Mouse (Mus musculus): ENCODE data around the gene Ccdc159.

The Ccdc159 gene

DNA sequence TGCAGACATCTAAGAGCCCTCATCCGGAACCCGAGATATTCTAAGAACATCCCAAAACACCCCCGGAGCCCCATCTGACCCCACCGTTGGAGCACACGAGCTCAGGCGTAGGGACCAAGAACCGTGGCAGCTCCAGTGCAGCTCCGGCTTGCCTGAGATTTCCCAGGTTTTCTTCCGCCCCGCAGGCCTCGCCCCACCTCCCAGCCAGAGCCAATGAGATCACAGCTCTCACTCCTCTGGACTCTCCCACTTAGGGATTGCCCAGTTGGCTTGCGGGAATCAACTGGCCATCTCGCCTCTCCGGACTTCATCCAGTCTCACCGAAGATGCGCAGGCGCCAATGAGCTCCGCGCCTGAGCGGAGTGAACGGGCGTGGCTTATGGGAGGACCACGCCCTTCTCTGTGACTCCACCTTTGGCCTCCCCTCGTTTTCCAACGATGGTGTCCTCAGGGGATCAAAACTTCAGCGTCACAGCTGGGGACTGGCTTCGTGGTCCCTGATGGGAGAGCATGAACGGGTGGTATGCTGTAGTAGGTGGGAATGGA is at the start of gene Ccdc159, which contains the start of gene Tmem205:
Gene Ccdc159 (plus strand): TSS at position 264 of the 546 bp plus-strand sequence.
Gene Tmem205 (minus strand): TSS at position 349 of the 546 bp plus-strand sequence.
- DNase-seq (ENCODE audit: low spot score) = peak; percentile 99

DNA sequence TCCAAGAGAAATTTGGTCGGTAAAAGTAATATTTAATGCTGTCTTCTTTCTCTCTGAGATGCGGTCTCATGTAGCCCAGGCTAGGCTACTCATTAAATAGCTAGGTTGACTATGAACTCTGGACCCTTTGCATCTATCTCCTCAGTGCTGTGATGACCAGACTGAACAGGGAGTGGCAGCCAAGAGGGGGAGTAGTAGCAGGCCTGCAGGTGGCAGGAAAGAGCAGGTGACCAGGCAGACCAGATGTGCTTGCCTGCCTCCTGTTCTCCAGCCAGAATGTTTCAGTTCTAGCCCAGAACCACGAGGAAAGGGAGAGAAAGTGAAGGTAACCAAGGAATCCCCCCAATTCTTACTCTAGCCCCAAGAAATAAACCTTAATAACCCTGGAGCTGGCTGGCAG is 38.0 kb upstream of the Ccdc159 start:
- no peak for DNase-seq (ENCODE audit: low spot score)

GRCm38 (mm10) chr9:21901223-21901820 is 25.9 kb upstream of the Ccdc159 start:
- peak; percentile 89 for DNase-seq (ENCODE audit: low spot score)

GRCm38 (mm10) chr9:21904031-21904430 is 23.2 kb upstream of the Ccdc159 start:
- peak; percentile 80 for DNase-seq (ENCODE audit: low spot score)

GRCm38 (mm10) chr9:21908216-21908615 is 19.1 kb upstream of the Ccdc159 start:
- DNase-seq (ENCODE audit: low spot score) = no peak

DNA sequence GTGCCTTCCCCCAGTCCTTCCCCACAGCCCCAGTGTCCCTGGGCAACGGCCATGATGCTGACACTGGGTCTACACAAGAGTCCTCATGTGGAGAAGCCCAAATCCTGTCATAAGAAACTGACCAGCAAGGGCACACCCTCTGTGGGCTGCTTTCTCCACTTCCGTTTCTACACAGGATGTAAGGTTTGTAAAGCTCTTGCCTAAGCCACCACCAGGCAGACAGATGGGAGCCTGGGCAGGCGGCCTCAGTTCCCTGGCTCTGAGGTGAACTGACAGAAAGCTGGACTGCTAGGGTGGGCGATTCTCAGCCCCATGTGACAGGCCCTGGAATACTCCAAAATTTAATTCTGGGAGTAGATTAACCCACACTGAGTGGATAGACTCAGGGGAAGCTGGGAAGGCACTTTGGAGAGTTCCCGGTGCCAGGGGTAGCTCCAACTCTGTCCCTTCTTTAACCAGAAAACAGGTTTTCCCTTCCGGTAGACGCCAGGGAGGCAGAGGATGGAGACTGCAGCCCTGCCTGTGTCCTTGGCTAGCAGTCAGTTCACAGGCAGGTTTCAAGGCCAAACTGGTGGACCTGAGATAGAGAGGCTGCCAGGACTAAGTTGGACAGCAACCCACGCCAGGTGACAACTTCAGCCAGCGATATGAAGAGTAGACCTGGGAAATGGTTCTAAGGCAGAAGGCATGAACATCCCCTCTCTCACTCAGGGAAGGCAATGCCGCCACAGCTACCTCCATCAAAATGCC is 17.6 kb upstream of the Ccdc159 start:
- DNase-seq (ENCODE audit: low spot score) = no peak

DNA sequence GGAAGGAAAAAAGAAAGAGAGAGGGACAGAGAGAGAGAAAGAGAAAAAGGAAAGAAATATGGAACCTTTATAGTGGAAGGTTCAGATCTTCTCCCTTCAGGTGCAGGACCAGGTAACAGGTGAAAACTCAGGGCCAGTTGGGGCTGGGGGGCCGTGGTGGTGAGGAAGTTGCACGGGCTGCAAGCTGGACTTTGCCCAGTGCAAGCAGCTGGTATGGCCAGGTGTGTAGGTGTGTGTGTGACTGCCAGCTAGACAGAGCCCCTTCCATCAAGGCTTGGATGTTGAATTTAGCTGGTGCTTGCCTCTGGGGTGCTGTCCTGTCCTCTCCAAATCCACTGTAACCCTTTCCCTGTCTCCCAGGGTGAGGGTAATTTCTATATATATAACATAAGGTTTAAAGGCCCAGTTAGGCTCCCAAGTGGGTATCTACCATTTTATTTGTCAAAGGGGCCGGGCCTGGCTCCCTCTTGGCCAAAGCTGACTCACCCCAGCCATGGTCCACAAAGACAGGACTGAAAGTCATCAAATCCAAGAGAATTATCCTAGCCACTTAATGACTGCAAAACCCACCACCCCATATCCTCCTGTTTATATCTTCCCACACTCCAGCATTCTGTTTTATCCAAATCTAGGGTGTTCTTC is 10.3 kb upstream of the Ccdc159 start:
- DNase-seq (ENCODE audit: low spot score) = no peak

DNA sequence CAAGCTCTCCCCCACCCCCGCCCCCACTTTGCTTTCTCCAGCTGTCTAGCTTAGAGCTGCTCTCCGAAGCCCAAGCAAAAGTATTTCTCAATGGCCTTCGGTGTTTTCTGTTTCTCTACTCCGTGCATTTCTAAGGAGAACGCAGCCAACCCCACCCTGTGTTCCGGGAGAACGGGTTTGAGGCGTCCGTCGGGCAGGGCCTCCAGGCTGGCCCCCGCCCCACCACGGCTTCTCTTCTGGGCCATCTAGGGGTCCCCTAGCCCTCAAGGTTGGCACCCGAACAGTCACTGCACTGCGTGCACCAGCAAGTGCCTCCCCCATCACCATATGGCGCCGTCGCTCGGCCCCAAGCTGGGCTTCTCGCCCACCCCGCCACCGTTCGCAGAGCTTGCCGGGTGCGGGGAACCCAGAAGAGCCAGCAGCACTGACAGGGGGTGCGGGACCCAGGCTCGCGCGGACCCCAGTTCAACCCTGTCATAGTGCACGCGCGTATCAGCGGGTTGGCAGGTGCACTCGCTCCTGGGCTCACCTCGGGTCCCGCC is 9.7 kb upstream of the Ccdc159 start:
- DNase-seq (ENCODE audit: low spot score) = no peak

GRCm38 (mm10) chr9:21918035-21918592 is 9.2 kb upstream of the Ccdc159 start, which contains the start of gene Rab3d:
Rab3d (minus strand) TSS chr9:21918192.
- peak; percentile 84 for DNase-seq (ENCODE audit: low spot score)

DNA sequence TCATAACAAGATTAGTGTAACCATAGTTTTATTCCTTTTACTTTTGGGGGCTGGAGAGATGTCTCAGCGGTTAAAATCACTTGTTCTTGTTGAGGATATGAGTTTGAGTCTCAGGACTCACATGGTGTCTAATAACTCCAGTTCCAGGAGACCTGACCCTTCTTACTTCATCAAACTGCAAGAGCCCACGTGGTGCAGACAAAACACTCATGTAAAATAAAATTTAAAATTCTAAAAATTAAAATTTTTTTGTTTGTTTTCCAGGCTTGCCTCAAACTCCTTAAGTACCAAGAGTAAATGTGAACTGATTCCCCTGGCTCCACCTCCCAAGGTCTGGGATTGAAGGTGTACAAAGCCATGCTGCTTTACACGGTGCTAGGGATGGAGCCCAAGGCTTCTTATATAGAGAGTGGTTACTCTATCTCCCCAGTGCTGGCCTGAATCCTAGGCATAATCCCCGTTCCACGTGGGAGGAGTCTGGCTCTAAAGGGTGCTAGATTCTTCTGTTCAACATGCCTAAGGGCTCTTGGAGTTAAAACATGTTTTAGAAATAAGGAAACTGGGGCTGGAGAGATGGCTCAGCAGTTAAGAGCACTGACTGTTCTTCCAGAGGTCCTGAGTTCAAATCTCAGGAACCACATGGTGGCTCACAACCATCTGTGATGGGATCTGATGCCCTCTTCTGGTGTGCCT is 8.4 kb upstream of the Ccdc159 start:
- peak; percentile 23 for DNase-seq (ENCODE audit: low spot score)

DNA sequence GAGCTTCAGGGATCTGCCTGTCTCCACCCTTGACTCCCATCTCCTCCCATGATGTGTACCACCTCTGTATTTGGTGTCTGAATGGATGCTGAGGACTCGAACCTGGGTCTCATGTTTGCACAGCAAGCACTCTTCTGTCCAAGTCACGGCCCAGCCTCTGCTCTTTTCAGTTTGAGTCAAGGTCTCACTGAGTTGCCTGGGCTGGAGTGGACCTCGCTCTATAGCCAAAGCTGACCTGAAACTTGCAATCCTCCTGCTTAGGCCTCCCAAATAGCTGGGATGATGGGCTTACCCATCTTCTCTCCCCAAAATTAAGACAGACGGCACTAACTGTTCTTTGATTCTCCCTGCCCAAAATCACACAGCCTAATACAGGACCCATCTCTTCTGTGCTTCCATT is 4.2 kb upstream of the Ccdc159 start:
- DNase-seq (ENCODE audit: low spot score) = no peak

DNA sequence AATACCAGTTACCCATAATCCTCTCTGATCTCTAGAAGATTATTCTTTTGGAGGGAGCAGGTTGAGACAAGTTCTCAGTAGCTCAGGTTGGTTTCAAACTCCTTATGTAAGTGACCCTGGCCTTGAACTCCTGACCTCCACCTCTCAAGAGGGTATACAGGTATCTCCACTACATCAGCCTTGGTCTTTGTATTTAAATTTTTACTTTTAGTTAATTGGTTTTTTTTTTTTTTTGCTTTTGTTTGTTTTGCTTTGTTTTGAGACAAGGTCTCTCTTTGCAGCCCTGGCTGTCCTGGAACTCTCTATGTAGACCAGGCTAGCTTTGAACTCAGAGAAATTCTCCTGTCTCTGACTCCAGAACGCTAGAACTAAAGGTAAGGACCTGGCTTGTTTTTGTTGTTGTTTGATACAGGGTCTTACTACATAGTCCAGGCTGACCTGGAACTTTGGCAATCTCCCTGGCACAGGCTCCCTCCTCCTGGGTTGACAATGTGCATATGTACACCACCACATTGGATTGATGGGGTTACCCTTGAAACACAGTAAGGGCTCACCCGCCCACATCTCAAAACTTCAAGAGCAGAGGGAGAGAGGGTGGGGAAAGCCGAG is 3.7 kb upstream of the Ccdc159 start:
- no peak for DNase-seq (ENCODE audit: low spot score)

- peak; percentile 98 for DNase-seq (ENCODE audit: low spot score)
Measured at GRCm38 (mm10) chr9:21924099-21924493, 3.2 kb upstream of the Ccdc159 start.

GRCm38 (mm10) chr9:21925034-21925433 is 2.2 kb upstream of the Ccdc159 start:
- DNase-seq (ENCODE audit: low spot score) = no peak

GRCm38 (mm10) chr9:21925506-21925905 is 1.8 kb upstream of the Ccdc159 start:
- no peak for DNase-seq (ENCODE audit: low spot score)

GRCm38 (mm10) chr9:21926155-21926554 is 1.1 kb upstream of the Ccdc159 start:
- DNase-seq (ENCODE audit: low spot score) = peak; percentile 48

DNA sequence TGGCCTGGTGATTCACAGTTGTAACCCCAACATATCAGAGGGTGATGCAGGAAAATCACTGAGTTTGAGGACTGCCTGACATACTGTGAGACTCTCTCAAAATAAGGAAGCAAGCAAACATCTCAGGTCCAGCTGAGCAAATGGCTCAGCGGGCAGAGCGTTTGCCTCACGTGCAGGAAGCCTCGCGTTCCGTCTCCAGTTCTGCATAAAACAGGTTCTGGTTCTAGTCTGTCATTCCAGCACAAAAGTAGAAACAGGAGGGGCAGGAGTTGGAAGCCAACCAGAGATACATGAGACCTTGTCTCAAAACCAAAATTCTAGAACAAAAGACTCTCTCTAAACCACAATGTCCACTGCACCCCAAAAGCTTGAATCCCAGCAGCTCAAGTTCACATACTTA is 487 bp upstream of the Ccdc159 start:
- DNase-seq (ENCODE audit: low spot score) = no peak

DNA sequence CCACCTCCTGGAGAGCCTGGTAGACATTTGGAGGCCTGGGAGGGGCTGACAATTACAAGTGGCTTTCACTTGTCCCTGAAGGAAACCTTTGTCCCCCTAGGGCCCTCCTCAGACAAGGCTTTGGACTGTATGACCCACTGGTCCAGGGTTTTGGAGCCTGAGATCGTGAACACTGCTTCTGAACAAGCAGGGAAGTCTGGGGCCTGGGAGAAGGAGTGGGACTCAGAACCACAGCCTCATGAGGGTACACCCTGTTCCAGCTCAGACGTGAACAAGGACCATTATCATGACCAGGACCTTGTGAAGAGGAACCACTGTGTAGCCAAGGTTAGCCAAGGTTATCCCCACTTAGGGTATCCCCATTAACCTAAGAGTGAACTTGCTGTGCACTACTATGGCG is 1.9 kb downstream of the Ccdc159 start:
- DNase-seq (ENCODE audit: low spot score) = no peak

- no peak for DNase-seq (ENCODE audit: low spot score)
Measured at GRCm38 (mm10) chr9:21932006-21932405, 4.7 kb downstream of the Ccdc159 start.

- no peak for DNase-seq (ENCODE audit: low spot score)
Measured at GRCm38 (mm10) chr9:21932445-21933137, 5.3 kb downstream of the Ccdc159 start.

Data from adipocyte (in vitro differentiated cells).